Mouse (Mus musculus) neural tube, embryonic 12.5 days (tissue): Measurements from ENCODE around the gene Thbd. TPM values are rescaled to one million over a fixed set of nuclear protein-coding genes. Genes with fewer than 3 reads are reported as not detected.
A peak's percentile ranks its signal among the peaks of the same experiment; 100 is the strongest.

Source experiments
- ATAC-seq: fragments of 200-750 bp; cut with Nextera tagmentation; 2 replicates; pipeline ENCODE4 v1.8.0; 2017; ENCODE audit warnings: low read depth, mild to moderate bottlenecking, moderate TSS enrichment, moderate library complexity; ENCODE audit not compliant: low FRiP score
- H3K27ac ChIP-seq: fragments of 300-500 bp; sonication (generic); 2 replicates; pipeline ENCODE4 v1.5.1; 2016
- H3K27me3 ChIP-seq: fragments of 300-500 bp; sonication (generic); replicated peaks from 2 replicates; pipeline ENCODE4 v1.6.1; 2016; ENCODE audit warnings: mild to moderate bottlenecking
- H3K36me3 ChIP-seq: fragments of 300-500 bp; sonication (generic); 2 replicates; pipeline ENCODE4 v1.6.1; 2016; ENCODE audit warnings: mild to moderate bottlenecking
- H3K4me1 ChIP-seq: fragments of 300-500 bp; sonication (generic); 2 replicates; pipeline ENCODE4 v1.6.1; 2016
- H3K4me2 ChIP-seq: fragments of 300-500 bp; sonication (generic); replicated peaks from 2 replicates; pipeline ENCODE4 v1.6.1; 2016; ENCODE audit warnings: mild to moderate bottlenecking
- H3K4me3 ChIP-seq: fragments of 300-500 bp; sonication (generic); 2 replicates; pipeline ENCODE4 v1.5.1; 2016
- H3K9ac ChIP-seq: fragments of 300-500 bp; sonication (generic); 2 replicates; pipeline ENCODE4 v1.6.1; 2016; ENCODE audit warnings: mild to moderate bottlenecking
- H3K9me3 ChIP-seq: fragments of 300-500 bp; sonication (generic); 2 replicates; pipeline ENCODE4 v1.6.1; 2016; ENCODE audit warnings: mild to moderate bottlenecking
- WGBS: fragments of 180-500 bp; shearing (Covaris S2); methylation state at CpG from one replicate; pipeline ENCODE4 v1.1.7; 2016; 5-methylcytosine and 5-hydroxymethylcytosine counted together
- polyA plus RNA-seq: library from polyadenylated mRNA; unstranded; fragments of >200 nt; fragmentation: Nextera tagmentation; extraction: Ambion mirVana; gene quantifications from 2 replicates; pipeline ENCODE4 v1.2.1, GENCODE M21; 2016

Thbd gene
- polyA plus RNA-seq, 1 experiment from 2014 or later = 8.0 TPM

- 78% methylated on average over 3 of the region's 3 CpGs for WGBS
- Histone ChIP-seq H3K27ac (no peak overlapping the region), H3K27me3 (no peaks in the 10 kb centered on the region), H3K4me1 (no peaks in the 10 kb centered on the region), H3K36me3 (no peaks in the 10 kb centered on the region), H3K4me3 (no peak overlapping the region), H3K4me2 (no peak overlapping the region), H3K9ac (no peak overlapping the region), H3K9me3 (no peaks in the 10 kb centered on the region)
- ATAC-seq = no peak
Observed at GRCm38 (mm10) chr2:148419151-148419550, 11.2 kb upstream of the Thbd start.

GRCm38 (mm10) chr2:148409821-148410220, 1.8 kb upstream of the Thbd start:
- Histone ChIP-seq H3K9ac (no peak overlapping the region), H3K9me3 (no peaks in the 10 kb centered on the region), H3K4me1 (peaks cover 22% of the 10 kb centered on the region), H3K4me3 (no peak overlapping the region), H3K4me2 (no peak overlapping the region), H3K27ac (no peak overlapping the region), H3K36me3 (no peaks in the 10 kb centered on the region), H3K27me3 (peaks cover 41% of the 10 kb centered on the region)
- ATAC-seq = no peak
- WGBS = 85% methylated on average over 1 of the region's 1 CpGs

GRCm38 (mm10) chr2:148409141-148409540, 1.2 kb upstream of the Thbd start:
- Histone ChIP-seq H3K36me3 (no peaks in the 10 kb centered on the region), H3K4me3 (no peak overlapping the region), H3K27me3 (peaks cover 44% of the 10 kb centered on the region), H3K4me1 (peaks cover 22% of the 10 kb centered on the region), H3K27ac (no peak overlapping the region), H3K4me2 (no peak overlapping the region), H3K9ac (no peak overlapping the region), H3K9me3 (no peaks in the 10 kb centered on the region)
- 30% methylated on average over 9 of the region's 9 CpGs for WGBS
- peak; percentile 70 for ATAC-seq

GRCm38 (mm10) chr2:148408761-148409120, 753 bp upstream of the Thbd start:
- peaks cover 44% of the 10 kb centered on the region for H3K27me3 ChIP-seq
- no peaks in the 10 kb centered on the region for H3K36me3 ChIP-seq
- no peak overlapping the region for H3K4me3 ChIP-seq

GRCm38 (mm10) chr2:148406971-148407869, 768 bp downstream of the Thbd start:
- WGBS = 4% methylated on average over 55 of the region's 55 CpGs
- H3K4me1 ChIP-seq = peaks cover 22% of the 10 kb centered on the region
- no peaks in the 10 kb centered on the region for H3K9me3 ChIP-seq
- peak overlapping the region; percentile 72 for H3K4me2 ChIP-seq
- peak; percentile 37 for ATAC-seq
- peak overlapping the region; percentile 40 for H3K9ac ChIP-seq
- H3K27me3 ChIP-seq = peaks cover 44% of the 10 kb centered on the region
- H3K36me3 ChIP-seq = no peaks in the 10 kb centered on the region
- no peak overlapping the region for H3K27ac ChIP-seq
- peak overlapping the region; percentile 33 for H3K4me3 ChIP-seq

More at GRCm38 (mm10) chr2:148408761-148409120, 753 bp upstream of the Thbd start:
- peak overlapping the region; percentile 72 for H3K4me2 ChIP-seq
- no peak overlapping the region for H3K9ac ChIP-seq
- no peaks in the 10 kb centered on the region for H3K9me3 ChIP-seq
- no peak overlapping the region for H3K27ac ChIP-seq
- H3K4me1 ChIP-seq = peaks cover 22% of the 10 kb centered on the region
- 21% methylated on average over 6 of the region's 6 CpGs for WGBS
- ATAC-seq = no peak

- H3K27me3 ChIP-seq = peaks cover 44% of the 10 kb centered on the region
- H3K9ac ChIP-seq = 0 out of 2 replicates have a peak overlapping the region, but pooled peaks have one; percentile 17
- no peaks in the 10 kb centered on the region for H3K9me3 ChIP-seq
- peak overlapping the region; percentile 72 for H3K4me2 ChIP-seq
- H3K36me3 ChIP-seq = no peaks in the 10 kb centered on the region
- WGBS = 13% methylated on average over 34 of the region's 34 CpGs
- H3K4me3 ChIP-seq = peak overlapping the region; percentile 33
- peaks cover 22% of the 10 kb centered on the region for H3K4me1 ChIP-seq
- H3K27ac ChIP-seq = no peak overlapping the region
- ATAC-seq = peak; percentile 31; the same call in 1 of the 2 replicates
Observed at GRCm38 (mm10) chr2:148406160-148406970, 1.6 kb downstream of the Thbd start.

- Histone ChIP-seq H3K4me2 (no peak overlapping the region), H3K27ac (no peak overlapping the region), H3K36me3 (no peaks in the 10 kb centered on the region), H3K4me1 (peaks cover 22% of the 10 kb centered on the region), H3K9ac (no peak overlapping the region), H3K4me3 (no peak overlapping the region), H3K9me3 (no peaks in the 10 kb centered on the region), H3K27me3 (peaks cover 44% of the 10 kb centered on the region)
- 68% methylated on average over 5 of the region's 5 CpGs for WGBS
- no peak for ATAC-seq
Observed at GRCm38 (mm10) chr2:148404906-148405305, 3.1 kb downstream of the Thbd start.

- Histone ChIP-seq H3K36me3 (no peaks in the 10 kb centered on the region), H3K27me3 (peaks cover 29% of the 10 kb centered on the region), H3K4me1 (peaks cover 12% of the 10 kb centered on the region), H3K4me2 (no peak overlapping the region), H3K27ac (no peak overlapping the region), H3K9me3 (no peaks in the 10 kb centered on the region), H3K9ac (no peak overlapping the region), H3K4me3 (no peak overlapping the region)
- no peak for ATAC-seq
- WGBS = 86% methylated on average over 1 of the region's 1 CpGs
Observed at GRCm38 (mm10) chr2:148402227-148402626, 5.8 kb downstream of the Thbd start.

- no peaks in the 10 kb centered on the region for H3K9me3 ChIP-seq
- H3K27me3 ChIP-seq = peaks cover 27% of the 10 kb centered on the region
- no peak overlapping the region for H3K9ac ChIP-seq
- no peaks in the 10 kb centered on the region for H3K4me1 ChIP-seq
- no peak overlapping the region for H3K27ac ChIP-seq
- WGBS = 91% methylated on average over 5 of the region's 5 CpGs
- ATAC-seq = no peak
- no peak overlapping the region for H3K4me3 ChIP-seq
- H3K36me3 ChIP-seq = no peaks in the 10 kb centered on the region
- no peak overlapping the region for H3K4me2 ChIP-seq
Observed at GRCm38 (mm10) chr2:148398901-148399685, 8.9 kb downstream of the Thbd start.

- no peak for ATAC-seq
- Histone ChIP-seq H3K9me3 (no peaks in the 10 kb centered on the region), H3K4me1 (no peaks in the 10 kb centered on the region), H3K4me2 (no peak overlapping the region), H3K36me3 (no peaks in the 10 kb centered on the region), H3K27me3 (peaks cover 31% of the 10 kb centered on the region), H3K4me3 (no peak overlapping the region), H3K27ac (no peak overlapping the region), H3K9ac (no peak overlapping the region)
- WGBS = 91% methylated on average over 1 of the region's 1 CpGs
Observed at GRCm38 (mm10) chr2:148397784-148398100, 10.2 kb downstream of the Thbd start.

- Histone ChIP-seq H3K36me3 (no peaks in the 10 kb centered on the region), H3K4me3 (no peak overlapping the region), H3K9ac (no peak overlapping the region), H3K4me1 (no peaks in the 10 kb centered on the region), H3K9me3 (no peaks in the 10 kb centered on the region), H3K27ac (no peak overlapping the region), H3K4me2 (no peak overlapping the region), H3K27me3 (peaks cover 31% of the 10 kb centered on the region)
- WGBS = 78% methylated on average over 11 of the region's 11 CpGs
- ATAC-seq = no peak
Observed at GRCm38 (mm10) chr2:148397015-148397783, 10.8 kb downstream of the Thbd start.
